Comparison of ENCODE assay signal across 7 mouse cellular contexts in the genomic region with DNA sequence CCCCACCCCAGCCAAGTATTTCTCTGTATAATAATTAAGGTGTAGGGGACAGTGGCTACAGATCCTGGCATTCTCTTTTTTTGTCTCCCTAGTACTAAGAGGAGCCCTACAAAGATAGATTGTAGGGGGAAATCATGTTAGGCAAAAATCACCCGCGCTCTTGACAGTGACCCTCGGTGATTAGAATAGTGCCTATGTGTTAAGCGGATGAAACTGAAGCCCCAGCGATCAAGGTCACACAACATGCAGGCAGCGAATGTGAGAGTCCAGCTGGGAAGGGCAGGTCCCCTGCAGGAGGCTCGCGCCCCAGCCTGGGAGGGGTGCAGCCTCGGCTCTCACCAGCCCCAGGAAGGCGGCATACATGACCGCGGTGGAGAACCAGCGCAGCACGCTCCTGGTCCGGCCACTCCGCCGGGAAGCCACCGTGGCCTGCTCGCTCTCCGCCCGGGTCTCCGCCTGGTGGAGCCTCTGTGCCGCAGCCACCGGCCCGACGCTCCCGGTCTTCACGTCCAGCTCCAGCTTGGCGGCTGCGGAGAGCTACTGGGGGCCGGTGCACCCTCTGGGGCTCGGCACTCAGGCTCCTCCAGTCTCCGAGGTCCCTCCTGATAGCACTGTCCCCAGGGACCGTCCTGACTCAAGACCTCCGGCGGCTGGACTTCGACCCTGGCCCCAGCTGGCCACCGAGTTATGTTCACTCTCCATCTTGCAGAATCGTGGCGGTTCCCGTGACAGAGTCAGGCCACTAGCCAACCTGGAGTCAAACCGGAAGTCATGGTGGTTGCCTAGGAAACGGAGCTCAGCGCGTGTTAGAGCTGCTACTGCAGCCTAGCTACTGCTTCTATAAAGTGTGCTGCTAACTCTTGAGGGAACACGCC. TPM values are rescaled to one million over a fixed set of nuclear protein-coding genes. Genes with fewer than 3 reads are reported as not detected.
DNase-seq lines count a peak whose midpoint lies in the region; ATAC-seq lines count a peak whose summit lies in the region.

Gene Mfsd4b1, minus strand, starts transcription at position 715 of the 875 bp plus-strand sequence.

- H3K4me1 ChIP-seq in embryonic facial prominence, embryonic 11.5 days (ENCODE audit: control insufficient read depth, insufficient read depth, low read length), result no peaks in the 10 kb centered on the region; the same call in 1 of the 2 replicates
- peaks cover 10% of the 10 kb centered on the region; the same call in 1 of the 2 replicates for H3K4me1 ChIP-seq in midbrain, embryonic 11.5 days (ENCODE audit: control insufficient read depth, insufficient read depth, low read length)

- no peaks in the 10 kb centered on the region for H3K9me3 ChIP-seq in embryonic facial prominence, embryonic 11.5 days (replicated peaks; ENCODE audit: control insufficient read depth, low read length)
- H3K9me3 ChIP-seq in midbrain, embryonic 11.5 days (ENCODE audit: control insufficient read depth, low read length), result no peaks in the 10 kb centered on the region

- H3K27me3 ChIP-seq in embryonic facial prominence, embryonic 11.5 days (ENCODE audit: control insufficient read depth, insufficient read depth, low read length), result no peaks in the 10 kb centered on the region
- no peaks in the 10 kb centered on the region for H3K27me3 ChIP-seq in midbrain, embryonic 11.5 days (ENCODE audit: control insufficient read depth, insufficient read depth, low read length)

- peak within 1 kb of the TSS; percentile 60 for H3K4me3 ChIP-seq in embryonic facial prominence, embryonic 11.5 days (ENCODE audit: low read depth, low read length)
- peak within 1 kb of the TSS; percentile 57 for H3K4me3 ChIP-seq in midbrain, embryonic 11.5 days (ENCODE audit: low read depth, low read length)

- peak within 1 kb of the TSS; percentile 98 for H3K4me2 ChIP-seq in embryonic facial prominence, embryonic 11.5 days (ENCODE audit: low read depth, low read length)
- peak within 1 kb of the TSS; percentile 91 for H3K4me2 ChIP-seq in midbrain, embryonic 11.5 days

- peak; percentile 91 for DNase-seq in adrenal gland, postnatal 14 days
- DNase-seq in embryonic facial prominence, embryonic 11.5 days (ENCODE audit: low spot score), result peak; percentile 96
- DNase-seq in heart, adult 11 months, result peak; percentile 98
- peak; percentile 97 for DNase-seq in kidney, adult 11 months
- DNase-seq in left cerebral cortex, postnatal 4 days, result peak; percentile 87
- peak; percentile 98 for DNase-seq in midbrain, embryonic 11.5 days (ENCODE audit: low spot score, missing footprints)
- peak; percentile 90 for DNase-seq in skeletal muscle tissue, adult 2 months (ENCODE audit: low read depth, low spot score)

- H3K9ac ChIP-seq in embryonic facial prominence, embryonic 11.5 days (replicated peaks; ENCODE audit: low read length), result peak within 1 kb of the TSS; percentile 64
- peak within 1 kb of the TSS; percentile 72 for H3K9ac ChIP-seq in midbrain, embryonic 11.5 days (ENCODE audit: low read length)

- no peak within 1 kb of the TSS for H3K27ac ChIP-seq in embryonic facial prominence, embryonic 11.5 days (replicated peaks; ENCODE audit: low read depth, low read length)
- peak within 1 kb of the TSS; percentile 65 for H3K27ac ChIP-seq in midbrain, embryonic 11.5 days (ENCODE audit: low read depth, low read length)

- no peaks in the 10 kb centered on the region for H3K36me3 ChIP-seq in embryonic facial prominence, embryonic 11.5 days (replicated peaks; ENCODE audit: control insufficient read depth, insufficient read depth, low read depth, low read length)
- no peaks in the 10 kb centered on the region for H3K36me3 ChIP-seq in midbrain, embryonic 11.5 days (ENCODE audit: control insufficient read depth, insufficient read depth, low read length)

- under 1% methylated on average over 44 of the region's 46 CpGs for WGBS in embryonic facial prominence, embryonic 11.5 days
- WGBS in midbrain, embryonic 11.5 days, result under 1% methylated on average over 46 of the region's 46 CpGs

- peak; percentile 92 for ATAC-seq in embryonic facial prominence, embryonic 11.5 days (replicated peaks; ENCODE audit: insufficient number of reproducible peaks, low FRiP score, low TSS enrichment, low read depth)
- peak; percentile 96 for ATAC-seq in midbrain, embryonic 11.5 days (ENCODE audit: low FRiP score)

- intact Hi-C loops in left cerebral cortex, postnatal 4 days (cut with DNase I), result loop anchor here (10.0 kb wide), 1 partner anchor 60 kb away; the partner anchor contains the start of gene Mfsd4b3

RNA-seq across cellular contexts. Expression of gene Mfsd4b1, which starts in this region (rescaled TPM):
- 4.1 and 6.8 TPM in 2 replicates for total RNA-seq in adrenal gland, postnatal 14 days (2021)
- polyA plus RNA-seq in embryonic facial prominence, embryonic 11.5 days (2014; fragmentation: Nextera tagmentation; extraction: Ambion mirVana), result not detected in 2 replicates
- total RNA-seq in left cerebral cortex, postnatal 4 days (2021), result 1 to 10 TPM in 1 of 2 experiments, under 1 TPM in 1; 0.44 to 1.1 TPM
- polyA plus RNA-seq in midbrain, embryonic 11.5 days (2014; fragmentation: Nextera tagmentation; extraction: Ambion mirVana), result not detected in 2 replicates

Comparison
In these comparisons a context has a peak if more than half of its experiments do, and no peak if none do; other contexts are left out.
1. Peak in DNase-seq, ATAC-seq, H3K4me3 ChIP-seq, H3K9ac ChIP-seq and H3K4me2 ChIP-seq in embryonic facial prominence, embryonic 11.5 days; RNA of the gene not detected or under 1 TPM.
2. Peak in DNase-seq, ATAC-seq, H3K4me3 ChIP-seq, H3K27ac ChIP-seq, H3K9ac ChIP-seq and H3K4me2 ChIP-seq in midbrain, embryonic 11.5 days; RNA of the gene not detected or under 1 TPM.